Mouse (Mus musculus) lung, postnatal 0 days (tissue): ENCODE measurements at regions not wholly inside any gene's neighbourhood (a gene's known extent, or its start where the extent isn't known, plus 50 kb on each side); places are given as distances from the start of the nearest gene placed in this dataset.

Source experiments
- ATAC-seq: fragments of 200-750 bp; cut with Nextera tagmentation; 2 replicates; pipeline ENCODE4 v1.8.0; 2017; ENCODE audit warnings: moderate library complexity
- DNase-seq: peaks from one replicate; pipeline ENCODE4 v3.0.0-alpha.2; 2016; ENCODE audit warnings: low spot score
- H3K27ac ChIP-seq: fragments of 300-500 bp; sonication (generic); 2 replicates; pipeline ENCODE4 v1.5.1; 2014; ENCODE audit warnings: antibody characterized with exemption, mild to moderate bottlenecking, low read length, mixed read lengths
- H3K27me3 ChIP-seq: fragments of 300-500 bp; sonication (generic); replicated peaks from 2 replicates; pipeline ENCODE4 v1.6.1; 2014; ENCODE audit warnings: low read length, mixed read lengths; ENCODE audit not compliant: insufficient read depth
- H3K36me3 ChIP-seq: fragments of 300-500 bp; sonication (generic); 2 replicates; pipeline ENCODE4 v1.6.1; 2014; ENCODE audit warnings: low read length, mixed read lengths; ENCODE audit not compliant: insufficient read depth
- H3K4me1 ChIP-seq: fragments of 300-500 bp; sonication (generic); 2 replicates; pipeline ENCODE4 v1.6.1; 2014; ENCODE audit warnings: antibody characterized with exemption, low read depth, low read length, mixed read lengths; ENCODE audit not compliant: insufficient read depth
- H3K4me2 ChIP-seq: fragments of 300-500 bp; sonication (generic); replicated peaks from 2 replicates; pipeline ENCODE4 v1.6.1; 2014; ENCODE audit warnings: low read depth, mild to moderate bottlenecking, low read length, moderate library complexity, mixed read lengths
- H3K4me3 ChIP-seq: fragments of 300-500 bp; sonication (generic); 2 replicates; pipeline ENCODE4 v1.5.1; 2014; ENCODE audit warnings: low read depth, low read length
- H3K9ac ChIP-seq: fragments of 300-500 bp; sonication (generic); replicated peaks from 2 replicates; pipeline ENCODE4 v1.6.1; 2014; ENCODE audit warnings: low read depth, mild to moderate bottlenecking
- H3K9me3 ChIP-seq: fragments of 300-500 bp; sonication (generic); 2 replicates; pipeline ENCODE4 v1.6.1; 2016; ENCODE audit warnings: low read length, mixed read lengths
- CTCF ChIP-seq: IDR thresholded peaks from 2 replicates; pipeline ENCODE4 v1.5.1; 2016; ENCODE audit warnings: antibody characterized with exemption, mild to moderate bottlenecking
- EP300 ChIP-seq: IDR thresholded peaks from 2 replicates; pipeline ENCODE4 v1.6.1; 2016; ENCODE audit warnings: antibody characterized with exemption, mild to moderate bottlenecking, control low read depth
- WGBS: fragments of 180-500 bp; shearing (Covaris S2); extraction: QIAGEN DNeasy Blood & Tissue Kit; methylation state at CpG from one replicate; pipeline ENCODE4 v1.1.7; 2014; 5-methylcytosine and 5-hydroxymethylcytosine counted together

- H3K4me2 ChIP-seq, result no peak overlapping the region
- no peak overlapping the region for H3K9ac ChIP-seq
- H3K27me3 ChIP-seq, result no peaks in the 10 kb centered on the region
- H3K4me3 ChIP-seq, result no peak overlapping the region
- TF ChIP-seq CTCF (no peak), EP300 (no peak)
- no peaks in the 10 kb centered on the region for H3K36me3 ChIP-seq
- 88% methylated on average over 9 of the region's 9 CpGs for WGBS
- ATAC-seq (no peak), DNase-seq (no peak)
- no peaks in the 10 kb centered on the region for H3K9me3 ChIP-seq
- H3K4me1 ChIP-seq, result no peaks in the 10 kb centered on the region
- no peak overlapping the region for H3K27ac ChIP-seq
Observed at GRCm38 (mm10) chr3:78948700-78949099, 337.6 kb downstream of the Rapgef2 start.

GRCm38 (mm10) chr3:78948171-78948570 is 338.1 kb downstream of the Rapgef2 start:
- Histone ChIP-seq H3K9ac (no peak overlapping the region), H3K4me3 (no peak overlapping the region), H3K4me2 (no peak overlapping the region), H3K27ac (no peak overlapping the region), H3K36me3 (no peaks in the 10 kb centered on the region), H3K27me3 (no peaks in the 10 kb centered on the region), H3K4me1 (no peaks in the 10 kb centered on the region), H3K9me3 (no peaks in the 10 kb centered on the region)
- ATAC-seq, result no peak
- TF ChIP-seq EP300 (no peak), CTCF (peak; percentile 80)
- WGBS, result 21% methylated on average over 8 of the region's 8 CpGs
- DNase-seq, result peak; percentile 70

- ATAC-seq (no peak), DNase-seq (no peak)
- Histone ChIP-seq H3K9ac (no peak overlapping the region), H3K4me2 (no peak overlapping the region), H3K27ac (no peak overlapping the region), H3K27me3 (no peaks in the 10 kb centered on the region), H3K4me3 (no peak overlapping the region), H3K4me1 (no peaks in the 10 kb centered on the region), H3K9me3 (no peaks in the 10 kb centered on the region), H3K36me3 (no peaks in the 10 kb centered on the region)
- 68% methylated on average over 9 of the region's 9 CpGs for WGBS
- TF ChIP-seq EP300 (no peak), CTCF (no peak)
Observed at GRCm38 (mm10) chr3:78947183-78947582, 339.1 kb downstream of the Rapgef2 start.

- WGBS, result 46% methylated on average over 8 of the region's 8 CpGs
- Histone ChIP-seq H3K4me3 (no peak overlapping the region), H3K9ac (no peak overlapping the region), H3K36me3 (no peaks in the 10 kb centered on the region), H3K4me2 (no peak overlapping the region), H3K27ac (no peak overlapping the region), H3K27me3 (no peaks in the 10 kb centered on the region), H3K4me1 (no peaks in the 10 kb centered on the region), H3K9me3 (no peaks in the 10 kb centered on the region)
- DNase-seq (no peak), ATAC-seq (no peak)
- TF ChIP-seq CTCF (no peak), EP300 (no peak)
Observed at GRCm38 (mm10) chr3:78944185-78944584, 342.1 kb downstream of the Rapgef2 start.

GRCm38 (mm10) chr3:78932975-78933374 is 353.3 kb downstream of the Rapgef2 start:
- Histone ChIP-seq H3K27ac (no peak overlapping the region), H3K9ac (no peak overlapping the region), H3K4me3 (no peak overlapping the region), H3K4me1 (no peaks in the 10 kb centered on the region), H3K9me3 (no peaks in the 10 kb centered on the region), H3K4me2 (no peak overlapping the region), H3K27me3 (no peaks in the 10 kb centered on the region), H3K36me3 (no peaks in the 10 kb centered on the region)
- TF ChIP-seq EP300 (no peak), CTCF (no peak)
- DNase-seq, result no peak
- ATAC-seq, result no peak
- 81% methylated on average over 3 of the region's 3 CpGs for WGBS

GRCm38 (mm10) chr3:78919850-78920249 is 366.5 kb downstream of the Rapgef2 start:
- DNase-seq, result no peak
- Histone ChIP-seq H3K4me1 (no peaks in the 10 kb centered on the region), H3K9ac (no peak overlapping the region), H3K36me3 (no peaks in the 10 kb centered on the region), H3K27ac (no peak overlapping the region), H3K4me3 (no peak overlapping the region), H3K4me2 (no peak overlapping the region), H3K27me3 (no peaks in the 10 kb centered on the region), H3K9me3 (no peaks in the 10 kb centered on the region)
- 51% methylated on average over 6 of the region's 6 CpGs for WGBS
- no peak for ATAC-seq
- TF ChIP-seq EP300 (no peak), CTCF (no peak)

- WGBS, result 9% methylated on average over 12 of the region's 12 CpGs
- no peaks in the 10 kb centered on the region for H3K4me1 ChIP-seq
- H3K9ac ChIP-seq, result 0 out of 2 replicates have a peak overlapping the region, but pooled peaks have one; percentile 23
- H3K27ac ChIP-seq, result no peak overlapping the region
- DNase-seq (peak; percentile 87), ATAC-seq (peak; percentile 46)
- no peaks in the 10 kb centered on the region for H3K27me3 ChIP-seq
- peak overlapping the region; percentile 62 for H3K4me2 ChIP-seq
- H3K9me3 ChIP-seq, result no peaks in the 10 kb centered on the region
- H3K36me3 ChIP-seq, result no peaks in the 10 kb centered on the region
- peak overlapping the region; percentile 24; the same call in 1 of the 2 replicates for H3K4me3 ChIP-seq
- TF ChIP-seq EP300 (no peak), CTCF (peak; percentile 94)
Observed at GRCm38 (mm10) chr3:78919407-78919806, 366.9 kb downstream of the Rapgef2 start.
